ENCODE assay signal across 22 mouse cellular contexts in the genomic region with DNA sequence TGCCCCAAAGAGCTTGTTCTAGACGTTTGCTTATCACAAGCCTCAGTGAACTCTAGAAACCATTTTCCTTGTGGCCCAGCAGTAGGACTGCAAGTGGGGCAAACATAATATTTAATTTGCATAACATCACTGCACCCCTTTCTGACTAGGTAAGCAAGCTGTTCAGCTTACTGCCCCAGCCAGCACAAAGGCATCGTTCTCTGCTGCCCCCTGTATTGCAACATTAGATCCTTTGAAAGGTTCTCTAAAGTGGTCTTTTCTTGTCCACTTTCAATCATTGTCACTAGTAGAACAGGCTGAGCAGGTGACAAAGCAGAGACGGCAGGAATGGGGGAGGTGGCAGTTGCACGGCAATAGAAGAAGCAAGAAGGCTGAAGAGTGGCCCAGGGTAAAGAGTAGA. TPM values are rescaled to one million over a fixed set of nuclear protein-coding genes. Genes with fewer than 3 reads are reported as not detected.
A peak's percentile ranks its signal among the peaks of the same experiment; 100 is the strongest.
DNase-seq lines count a peak whose midpoint lies in the region; ATAC-seq and TF ChIP-seq lines count a peak whose summit lies in the region.
"Had no signal": no experiment of that assay in that cellular context is flagged by ENCODE, and none has a peak within 500 bp of the region (broad histone marks: within the 10 kb centered on the region; RNA-seq: fewer than 3 reads in every experiment).

No protein-coding gene starts in this region.

- H3K27ac ChIP-seq in embryonic facial prominence, embryonic 13.5 days = 0 out of 2 replicates have a peak overlapping the region, but pooled peaks have one; percentile 28
- no peak overlapping the region for H3K27ac ChIP-seq in embryonic facial prominence, embryonic 10.5 days (replicated peaks)
- H3K27ac ChIP-seq in kidney, postnatal 0 days = no peak overlapping the region
- H3K27ac ChIP-seq in lung, embryonic 16.5 days (ENCODE audit: low read length) = peak overlapping the region; percentile 88
- H3K27ac ChIP-seq in stomach, postnatal 0 days (replicated peaks) = no peak overlapping the region
- H3K27ac ChIP-seq: forebrain, embryonic 10.5 days; gastrocnemius, adult 2 months; hindbrain, embryonic 12.5 days had no signal

- no peaks in the 10 kb centered on the region for H3K27me3 ChIP-seq in embryonic facial prominence, embryonic 13.5 days
- no peaks in the 10 kb centered on the region for H3K27me3 ChIP-seq in embryonic facial prominence, embryonic 10.5 days (replicated peaks; ENCODE audit: low read depth, poor library complexity, severe bottlenecking)
- no peaks in the 10 kb centered on the region for H3K27me3 ChIP-seq in kidney, postnatal 0 days (ENCODE audit: insufficient read depth, low read length)
- no peaks in the 10 kb centered on the region for H3K27me3 ChIP-seq in lung, embryonic 16.5 days (ENCODE audit: control insufficient read depth, insufficient read depth, low read depth, low read length)
- H3K27me3 ChIP-seq in stomach, postnatal 0 days (ENCODE audit: control insufficient read depth, insufficient read depth, low read length) = no peaks in the 10 kb centered on the region
- H3K27me3 ChIP-seq: embryonic facial prominence, embryonic 15.5 days; heart, embryonic 12.5 days; hindbrain, embryonic 12.5 days had no signal

- no peaks in the 10 kb centered on the region for H3K9me3 ChIP-seq in embryonic facial prominence, embryonic 13.5 days
- H3K9me3 ChIP-seq in embryonic facial prominence, embryonic 10.5 days = no peaks in the 10 kb centered on the region
- no peaks in the 10 kb centered on the region for H3K9me3 ChIP-seq in kidney, postnatal 0 days (replicated peaks; ENCODE audit: low read length)
- no peaks in the 10 kb centered on the region for H3K9me3 ChIP-seq in lung, embryonic 16.5 days (ENCODE audit: control insufficient read depth, low read length)
- H3K9me3 ChIP-seq in stomach, postnatal 0 days (ENCODE audit: control insufficient read depth, low read length) = no peaks in the 10 kb centered on the region
- H3K9me3 ChIP-seq: embryonic facial prominence, embryonic 15.5 days; forebrain, embryonic 10.5 days; heart, embryonic 12.5 days; hindbrain, embryonic 12.5 days had no signal

- no peak overlapping the region for H3K4me2 ChIP-seq in embryonic facial prominence, embryonic 13.5 days
- H3K4me2 ChIP-seq in kidney, postnatal 0 days (ENCODE audit: low read length) = no peak overlapping the region
- no peak overlapping the region for H3K4me2 ChIP-seq in lung, embryonic 16.5 days (ENCODE audit: low read depth, low read length)
- H3K4me2 ChIP-seq in stomach, postnatal 0 days (replicated peaks; ENCODE audit: low read depth) = no peak overlapping the region
- H3K4me2 ChIP-seq: embryonic facial prominence, embryonic 15.5 days; heart, embryonic 12.5 days; hindbrain, embryonic 12.5 days had no signal

- no peaks in the 10 kb centered on the region for H3K36me3 ChIP-seq in embryonic facial prominence, embryonic 13.5 days
- H3K36me3 ChIP-seq in embryonic facial prominence, embryonic 10.5 days (replicated peaks) = no peaks in the 10 kb centered on the region
- H3K36me3 ChIP-seq in kidney, postnatal 0 days (ENCODE audit: insufficient read depth, low read length) = no peaks in the 10 kb centered on the region
- H3K36me3 ChIP-seq in lung, embryonic 16.5 days (ENCODE audit: control insufficient read depth, insufficient read depth, low read length) = no peaks in the 10 kb centered on the region
- no peaks in the 10 kb centered on the region for H3K36me3 ChIP-seq in stomach, postnatal 0 days (ENCODE audit: control insufficient read depth, insufficient read depth, low read length)
- H3K36me3 ChIP-seq: embryonic facial prominence, embryonic 15.5 days; forebrain, embryonic 10.5 days; heart, embryonic 12.5 days; hindbrain, embryonic 12.5 days had no signal

- DNase-seq in embryonic facial prominence, embryonic 10.5 days (ENCODE audit: low spot score) = no peak
- DNase-seq in kidney, postnatal 0 days (ENCODE audit: low spot score) = no peak
- DNase-seq in kidney, postnatal 14 days = no peak
- no peak for DNase-seq in lung, postnatal 14 days
- DNase-seq in stomach, postnatal 0 days (ENCODE audit: low spot score) = no peak
- DNase-seq: adrenal gland, postnatal 14 days; B cell, adult 2 months; cerebellum, adult 11-12 months; cerebellum, adult 9-10 months; cerebellum, postnatal 25 days; gastrocnemius, adult 2 months; gastrocnemius, postnatal 25 days; heart, postnatal 4 days had no signal

- H3K9ac ChIP-seq in embryonic facial prominence, embryonic 13.5 days = no peak overlapping the region
- no peak overlapping the region for H3K9ac ChIP-seq in kidney, postnatal 0 days (ENCODE audit: low read depth, low read length)
- H3K9ac ChIP-seq in lung, embryonic 16.5 days (ENCODE audit: low read length) = no peak overlapping the region
- no peak overlapping the region for H3K9ac ChIP-seq in stomach, postnatal 0 days (ENCODE audit: low read length)
- H3K9ac ChIP-seq: embryonic facial prominence, embryonic 15.5 days; heart, embryonic 12.5 days; hindbrain, embryonic 12.5 days had no signal

- no peak overlapping the region for H3K4me3 ChIP-seq in embryonic facial prominence, embryonic 13.5 days
- H3K4me3 ChIP-seq in embryonic facial prominence, embryonic 10.5 days = no peak overlapping the region
- H3K4me3 ChIP-seq in kidney, postnatal 0 days (replicated peaks; ENCODE audit: low read depth, low read length) = no peak overlapping the region
- no peak overlapping the region for H3K4me3 ChIP-seq in lung, embryonic 16.5 days (ENCODE audit: low read length)
- H3K4me3 ChIP-seq in stomach, postnatal 0 days (ENCODE audit: low read depth, low read length) = no peak overlapping the region
- H3K4me3 ChIP-seq: embryonic facial prominence, embryonic 15.5 days; erythroblast, embryonic 14.5 days; forebrain, embryonic 10.5 days; gastrocnemius, adult 2 months; heart, embryonic 12.5 days; hindbrain, embryonic 12.5 days had no signal

- TF ChIP-seq CTCF in kidney, postnatal 0 days (IDR thresholded peaks at IDR 0.05; ENCODE audit: low read depth) = peak; percentile 31; the same call in 1 of the 2 replicates
- peak; percentile 50 for TF ChIP-seq CTCF in stomach, postnatal 0 days (IDR thresholded peaks at IDR 0.05; ENCODE audit: low read depth)

- no peak for ATAC-seq in embryonic facial prominence, embryonic 13.5 days (ENCODE audit: insufficient number of reproducible peaks, insufficient read depth, low FRiP score, low TSS enrichment, low read depth)
- no peak for ATAC-seq in kidney, postnatal 0 days (replicated peaks; ENCODE audit: low FRiP score, low read depth)
- peak; percentile 44 for ATAC-seq in lung, embryonic 16.5 days (ENCODE audit: low read depth)
- no peak for ATAC-seq in stomach, postnatal 0 days (ENCODE audit: low FRiP score, low TSS enrichment)
- ATAC-seq: CD4-positive, CD25-positive, alpha-beta regulatory T cell, adult 4 months; forebrain, embryonic 14.5 days had no signal

- WGBS in embryonic facial prominence, embryonic 13.5 days = 68% methylated on average over 4 of the region's 4 CpGs
- WGBS in embryonic facial prominence, embryonic 10.5 days = 65% methylated on average over 4 of the region's 4 CpGs
- WGBS in kidney, postnatal 0 days = 48% methylated on average over 4 of the region's 4 CpGs
- 39% methylated on average over 4 of the region's 4 CpGs for WGBS in lung, embryonic 16.5 days
- WGBS in stomach, postnatal 0 days = 44% methylated on average over 4 of the region's 4 CpGs

- no peak for TF ChIP-seq EP300 in stomach, postnatal 0 days (optimal IDR thresholded peaks at IDR 0.05)

- H3K4me1 ChIP-seq in embryonic facial prominence, embryonic 13.5 days = peaks cover 24% of the 10 kb centered on the region
- peaks cover 20% of the 10 kb centered on the region for H3K4me1 ChIP-seq in embryonic facial prominence, embryonic 10.5 days
- peaks cover 8% of the 10 kb centered on the region; the same call in 1 of the 2 replicates for H3K4me1 ChIP-seq in kidney, postnatal 0 days (replicated peaks; ENCODE audit: insufficient read depth, low read length)
- peaks cover 26% of the 10 kb centered on the region for H3K4me1 ChIP-seq in lung, embryonic 16.5 days (replicated peaks; ENCODE audit: control insufficient read depth, insufficient read depth, low read length)
- H3K4me1 ChIP-seq in stomach, postnatal 0 days (replicated peaks; ENCODE audit: control insufficient read depth, insufficient read depth) = no peaks in the 10 kb centered on the region
- H3K4me1 ChIP-seq: hindbrain, embryonic 12.5 days had no signal

RNA-seq across cellular contexts. Expression of a gene that starts 45.1 kb away (rescaled TPM):
- 13.7 and 16.0 TPM in 2 replicates for polyA plus RNA-seq in embryonic facial prominence, embryonic 13.5 days (2015; fragmentation: Nextera tagmentation; extraction: Ambion mirVana)
- polyA plus RNA-seq in embryonic facial prominence, embryonic 10.5 days (2016; fragmentation: Nextera tagmentation; extraction: Ambion mirVana) = 7.1 and 7.6 TPM in 2 replicates
- polyA plus RNA-seq in kidney, postnatal 0 days (2015; fragmentation: Nextera tagmentation; extraction: Ambion mirVana) = 9.4 and 10.2 TPM in 2 replicates
- 14.8 and 16.8 TPM in 2 replicates for polyA plus RNA-seq in lung, embryonic 16.5 days (2015; fragmentation: Nextera tagmentation; extraction: Ambion mirVana)
- polyA plus RNA-seq in stomach, postnatal 0 days (2015; fragmentation: Nextera tagmentation; extraction: Ambion mirVana) = 16.0 and 17.2 TPM in 2 replicates
- polyA plus RNA-seq: erythroblast, embryonic 14.5 days had no signal

Comparison
In these comparisons a context has a peak if more than half of its experiments do, and no peak if none do; other contexts are left out.
1. H3K27ac ChIP-seq: peak in embryonic facial prominence, embryonic 13.5 days (single experiment) and lung, embryonic 16.5 days (single experiment); none in embryonic facial prominence, embryonic 10.5 days (single experiment), kidney, postnatal 0 days (single experiment) and stomach, postnatal 0 days (single experiment).